14 mouse cellular contexts compared by ENCODE assay signal in genomic region chr12:82588846-82589630, GRCm38 (mm10). TPM values are rescaled to one million over a fixed set of nuclear protein-coding genes. Genes with fewer than 3 reads are reported as not detected.
DNase-seq lines count a peak whose midpoint lies in the region; ATAC-seq lines count a peak whose summit lies in the region.
"Had no signal": no experiment of that assay in that cellular context is flagged by ENCODE, and none has a peak within 500 bp of the region (broad histone marks: within the 10 kb centered on the region; RNA-seq: fewer than 3 reads in every experiment).

No protein-coding gene starts in this region.

- peak; percentile 33 for DNase-seq in embryo, embryonic 10 days (ENCODE audit: low spot score)
- DNase-seq in embryo, embryonic 11 days = no peak
- peak; percentile 28 for DNase-seq in hindbrain, embryonic 11.5 days (ENCODE audit: low spot score)
- no peak for DNase-seq in hindbrain, embryonic 10.5 days (ENCODE audit: low spot score)
- DNase-seq in neural tube, embryonic 11.5 days (ENCODE audit: low spot score) = peak; percentile 13
- no peak for DNase-seq in right cerebral cortex, adult 2 months (ENCODE audit: low spot score in 2 of 2)
- no peak for DNase-seq in urinary bladder, postnatal 36 days (ENCODE audit: low spot score in 2 of 2)
- DNase-seq: cerebellum, adult 18-20 months had no signal

- no peaks in the 10 kb centered on the region; the same call in 1 of the 2 replicates for H3K4me1 ChIP-seq in hindbrain, embryonic 11.5 days (replicated peaks; ENCODE audit: control insufficient read depth, insufficient read depth, low read length)
- peaks cover 20% of the 10 kb centered on the region; the same call in 1 of the 2 replicates for H3K4me1 ChIP-seq in hindbrain, embryonic 10.5 days (replicated peaks)
- H3K4me1 ChIP-seq in neural tube, embryonic 11.5 days (ENCODE audit: control insufficient read depth, insufficient read depth, low read length) = no peaks in the 10 kb centered on the region
- H3K4me1 ChIP-seq in neural tube, embryonic 15.5 days = peaks cover 3% of the 10 kb centered on the region

- H3K4me2 ChIP-seq in hindbrain, embryonic 11.5 days (replicated peaks; ENCODE audit: low read depth, low read length) = no peak overlapping the region
- no peak overlapping the region for H3K4me2 ChIP-seq in neural tube, embryonic 11.5 days (ENCODE audit: low read depth)
- no peak overlapping the region for H3K4me2 ChIP-seq in neural tube, embryonic 15.5 days
- H3K4me2 ChIP-seq: embryonic facial prominence, embryonic 13.5 days; limb, embryonic 15.5 days had no signal

- no peak overlapping the region for H3K4me3 ChIP-seq in hindbrain, embryonic 11.5 days (ENCODE audit: low read depth, low read length)
- no peak overlapping the region for H3K4me3 ChIP-seq in hindbrain, embryonic 10.5 days
- no peak overlapping the region for H3K4me3 ChIP-seq in neural tube, embryonic 11.5 days (ENCODE audit: low read depth, low read length)
- H3K4me3 ChIP-seq in neural tube, embryonic 15.5 days (replicated peaks) = no peak overlapping the region
- H3K4me3 ChIP-seq: embryonic facial prominence, embryonic 13.5 days; limb, embryonic 15.5 days had no signal

- H3K27me3 ChIP-seq in hindbrain, embryonic 11.5 days (ENCODE audit: control insufficient read depth, insufficient read depth, low read length) = no peaks in the 10 kb centered on the region
- no peaks in the 10 kb centered on the region for H3K27me3 ChIP-seq in hindbrain, embryonic 10.5 days (ENCODE audit: insufficient read depth, poor library complexity, severe bottlenecking)
- H3K27me3 ChIP-seq in neural tube, embryonic 11.5 days (ENCODE audit: control insufficient read depth, insufficient read depth, low read length) = no peaks in the 10 kb centered on the region
- no peaks in the 10 kb centered on the region for H3K27me3 ChIP-seq in neural tube, embryonic 15.5 days (replicated peaks)
- H3K27me3 ChIP-seq: embryonic facial prominence, embryonic 13.5 days; limb, embryonic 15.5 days had no signal

- H3K36me3 ChIP-seq in hindbrain, embryonic 11.5 days (ENCODE audit: control insufficient read depth, insufficient read depth, low read length) = no peaks in the 10 kb centered on the region
- no peaks in the 10 kb centered on the region for H3K36me3 ChIP-seq in hindbrain, embryonic 10.5 days
- no peaks in the 10 kb centered on the region for H3K36me3 ChIP-seq in neural tube, embryonic 11.5 days (ENCODE audit: control insufficient read depth, insufficient read depth, low read length)
- H3K36me3 ChIP-seq in neural tube, embryonic 15.5 days = no peaks in the 10 kb centered on the region
- H3K36me3 ChIP-seq: embryonic facial prominence, embryonic 13.5 days; limb, embryonic 15.5 days had no signal

- ATAC-seq in hindbrain, embryonic 11.5 days (ENCODE audit: low FRiP score) = no peak
- no peak for ATAC-seq in neural tube, embryonic 11.5 days (ENCODE audit: insufficient read depth, low FRiP score, low TSS enrichment)
- ATAC-seq in neural tube, embryonic 15.5 days (ENCODE audit: low FRiP score) = no peak
- ATAC-seq: forebrain, embryonic 16.5 days; intestine, postnatal 0 days; lung, postnatal 0 days had no signal

- no peak overlapping the region for H3K27ac ChIP-seq in hindbrain, embryonic 11.5 days (ENCODE audit: low read depth, low read length)
- H3K27ac ChIP-seq in hindbrain, embryonic 10.5 days = no peak overlapping the region
- no peak overlapping the region for H3K27ac ChIP-seq in neural tube, embryonic 11.5 days (ENCODE audit: low read depth, low read length)
- no peak overlapping the region for H3K27ac ChIP-seq in neural tube, embryonic 15.5 days (replicated peaks)
- H3K27ac ChIP-seq: embryonic facial prominence, embryonic 13.5 days; limb, embryonic 15.5 days had no signal

- 28% methylated on average over 16 of the region's 19 CpGs for WGBS in hindbrain, embryonic 11.5 days
- 33% methylated on average over 19 of the region's 19 CpGs for WGBS in hindbrain, embryonic 10.5 days
- 45% methylated on average over 19 of the region's 19 CpGs for whole genome bisulfite sequencing in neural tube, embryonic 11.5 days
- 37% methylated on average over 18 of the region's 19 CpGs for WGBS in neural tube, embryonic 15.5 days

- no peak overlapping the region for H3K9ac ChIP-seq in hindbrain, embryonic 11.5 days (ENCODE audit: low read depth, low read length)
- no peak overlapping the region for H3K9ac ChIP-seq in neural tube, embryonic 11.5 days (ENCODE audit: low read length)
- H3K9ac ChIP-seq in neural tube, embryonic 15.5 days (replicated peaks) = no peak overlapping the region
- H3K9ac ChIP-seq: embryonic facial prominence, embryonic 13.5 days; limb, embryonic 15.5 days had no signal

- H3K9me3 ChIP-seq in hindbrain, embryonic 11.5 days (ENCODE audit: control insufficient read depth, low read length) = no peaks in the 10 kb centered on the region
- H3K9me3 ChIP-seq in hindbrain, embryonic 10.5 days = 0 out of 2 replicates have a peak, but pooled peaks cover 8% of the 10 kb centered on the region
- no peaks in the 10 kb centered on the region for H3K9me3 ChIP-seq in neural tube, embryonic 11.5 days (ENCODE audit: control insufficient read depth, low read length)
- no peaks in the 10 kb centered on the region for H3K9me3 ChIP-seq in neural tube, embryonic 15.5 days (replicated peaks)
- H3K9me3 ChIP-seq: embryonic facial prominence, embryonic 13.5 days; limb, embryonic 15.5 days had no signal

RNA-seq across cellular contexts. Expression of gene Rgs6, which starts 0.9 kb away (rescaled TPM):
- 0.22 and 0.38 TPM in 2 replicates for polyA plus RNA-seq in hindbrain, embryonic 11.5 days (2014; fragmentation: Nextera tagmentation; extraction: Ambion mirVana)
- 0.31 and 0.36 TPM in 2 replicates for polyA plus RNA-seq in hindbrain, embryonic 10.5 days (2016; fragmentation: Nextera tagmentation; extraction: Ambion mirVana)
- polyA plus RNA-seq in neural tube, embryonic 11.5 days (2014; fragmentation: Nextera tagmentation; extraction: Ambion mirVana) = 0.45 and 0.69 TPM in 2 replicates
- polyA plus RNA-seq in neural tube, embryonic 15.5 days (2015; fragmentation: Nextera tagmentation; extraction: Ambion mirVana) = 7.1 and 7.3 TPM in 2 replicates

Comparison
In these comparisons a context has a peak if more than half of its experiments do, and no peak if none do; other contexts are left out.
1. DNase-seq: peak in embryo, embryonic 10 days (single experiment), hindbrain, embryonic 11.5 days (single experiment) and neural tube, embryonic 11.5 days (single experiment); none in embryo, embryonic 11 days (single experiment), hindbrain, embryonic 10.5 days (single experiment), right cerebral cortex, adult 2 months (0 of 2) and urinary bladder, postnatal 36 days (0 of 2).